Mouse (Mus musculus): Measurements from ENCODE around the gene Cfl1. TPM values are rescaled to one million over a fixed set of nuclear protein-coding genes. Genes with fewer than 3 reads are reported as not detected.
"Not testable (repeated sequence)": the region's sequence is repeated elsewhere in the genome, so short reads cannot be mapped to it uniquely, and the experiment has no call there.

The Cfl1 gene
- polyA plus RNA-seq, 1 experiment: 697 TPM

DNA sequence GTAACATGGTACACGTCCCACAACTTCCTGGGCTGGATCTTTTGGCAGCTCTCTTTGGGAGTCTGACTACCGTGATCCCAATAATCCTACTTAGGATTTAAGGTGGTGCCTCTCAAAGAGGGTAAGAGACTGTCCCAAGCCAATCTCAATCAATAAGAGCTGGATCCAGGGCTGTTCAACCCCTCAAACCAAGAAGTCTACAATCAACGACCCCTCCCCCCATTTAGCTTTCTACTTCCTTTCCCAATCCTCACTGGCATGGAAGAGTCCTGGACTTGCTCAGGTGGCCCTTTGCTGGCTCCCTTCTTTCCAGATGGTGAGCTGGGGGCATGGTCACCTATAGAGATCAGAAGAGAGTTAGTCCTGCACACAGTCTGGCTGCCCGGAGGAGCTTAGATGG lies 3.5 kb upstream of the Cfl1 start:
- DNase-seq (ENCODE audit: low read depth, low spot score): no peak
- 76% methylated on average over 4 of the region's 4 CpGs for WGBS

GRCm38 (mm10) chr19:5487768-5488550 lies 2.3 kb upstream of the Cfl1 start, which contains the start of gene Mus81:
Gene Mus81, minus strand, starts transcription at chr19:5488402.
- WGBS: under 1% methylated on average over 39 of the region's 39 CpGs
- peak; percentile 88 for DNase-seq (ENCODE audit: low read depth, low spot score)

DNA sequence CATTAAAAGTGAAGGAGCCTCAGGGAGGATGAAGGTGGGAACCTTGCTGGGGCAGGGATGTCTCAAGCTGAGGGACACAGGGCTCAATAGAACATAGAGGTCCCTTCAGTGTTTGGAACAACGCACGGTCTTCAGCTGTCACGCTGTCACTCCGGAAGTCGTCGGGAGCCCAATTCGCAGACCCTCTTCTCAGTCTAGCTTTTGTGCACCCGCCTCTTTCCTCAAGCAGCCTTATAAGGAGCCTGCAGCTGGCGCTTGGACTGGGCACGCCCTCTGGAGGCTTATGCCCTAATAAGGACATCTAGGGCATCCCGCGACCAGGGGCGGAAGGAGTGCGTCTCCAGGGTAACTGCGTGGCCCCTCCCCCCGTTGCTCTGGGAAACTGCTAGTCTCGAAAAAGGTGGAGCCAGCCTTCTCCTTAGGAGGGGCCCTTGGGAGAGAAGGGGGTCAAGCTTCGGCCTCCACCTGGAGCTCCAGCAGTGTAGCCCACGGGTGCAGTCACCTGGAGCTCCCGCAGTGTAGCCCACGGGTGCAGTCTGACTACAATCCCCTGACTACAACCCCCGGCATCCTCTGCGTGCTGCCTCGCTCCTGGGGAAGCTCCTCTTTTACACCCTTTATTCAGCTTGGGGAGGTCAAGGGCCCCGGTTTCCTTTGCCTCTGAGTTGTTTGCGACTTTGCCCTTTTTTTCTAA lies 1.2 kb upstream of the Cfl1 start:
- peak; percentile 88 for DNase-seq (ENCODE audit: low read depth, low spot score)
- WGBS: under 1% methylated on average over 26 of the region's 26 CpGs

DNA sequence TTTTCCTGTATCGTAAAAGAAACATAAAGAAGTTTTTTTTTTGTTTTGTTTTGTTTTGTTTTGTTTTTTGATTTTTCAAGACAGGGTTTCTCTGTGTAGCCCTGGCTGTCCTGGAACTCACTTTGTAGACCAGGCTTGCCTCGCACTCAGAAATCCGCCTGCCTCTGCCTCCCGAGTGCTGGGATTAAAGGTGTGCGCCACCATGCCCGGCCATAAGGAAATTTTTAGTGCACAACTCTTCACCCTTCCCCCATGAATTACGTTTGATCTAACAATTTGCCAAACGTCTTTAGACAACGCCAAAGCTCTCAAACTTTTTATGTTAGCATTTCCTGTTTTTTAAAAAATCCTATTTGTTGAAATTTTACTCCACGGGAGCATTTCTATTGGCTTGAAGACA lies 534 bp upstream of the Cfl1 start:
- 11% methylated on average over 10 of the region's 10 CpGs for WGBS
- not testable (repeated sequence) for DNase-seq (ENCODE audit: low read depth, low spot score)

- DNase-seq (ENCODE audit: low read depth, low spot score): peak; percentile 83
- under 1% methylated on average over 59 of the region's 59 CpGs for WGBS
These were observed 848 bp downstream of the Cfl1 start for GRCm38 (mm10) chr19:5490898-5491708.

DNA sequence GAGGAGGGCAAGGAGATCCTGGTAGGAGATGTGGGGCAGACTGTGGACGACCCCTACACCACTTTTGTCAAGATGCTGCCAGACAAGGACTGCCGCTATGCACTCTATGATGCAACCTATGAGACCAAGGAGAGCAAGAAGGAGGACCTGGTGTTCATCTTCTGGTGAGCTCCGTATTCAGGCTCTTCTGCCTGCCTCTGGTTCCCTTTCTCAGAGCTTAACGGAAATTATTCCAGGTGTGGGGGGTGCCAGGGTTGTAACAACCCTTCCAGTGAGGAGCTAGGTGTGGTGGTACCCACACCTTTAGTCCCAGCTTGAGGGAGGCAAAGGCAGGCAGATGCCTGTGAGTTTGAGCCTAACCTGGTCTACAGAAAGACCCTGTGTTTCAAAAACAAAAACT lies 2.4 kb downstream of the Cfl1 start:
- DNase-seq (ENCODE audit: low read depth, low spot score): no peak
- 74% methylated on average over 4 of the region's 4 CpGs for WGBS

GRCm38 (mm10) chr19:5493301-5493721 lies 3.1 kb downstream of the Cfl1 start:
- DNase-seq (ENCODE audit: low read depth, low spot score): not testable (repeated sequence)

GRCm38 (mm10) chr19:5494314-5494713 lies 4.1 kb downstream of the Cfl1 start:
- no peak for DNase-seq (ENCODE audit: low read depth, low spot score)
- 65% methylated on average over 3 of the region's 3 CpGs for WGBS

More at GRCm38 (mm10) chr19:5493301-5493721, 3.1 kb downstream of the Cfl1 start:
- WGBS: 51% methylated on average over 9 of the region's 9 CpGs

DNA sequence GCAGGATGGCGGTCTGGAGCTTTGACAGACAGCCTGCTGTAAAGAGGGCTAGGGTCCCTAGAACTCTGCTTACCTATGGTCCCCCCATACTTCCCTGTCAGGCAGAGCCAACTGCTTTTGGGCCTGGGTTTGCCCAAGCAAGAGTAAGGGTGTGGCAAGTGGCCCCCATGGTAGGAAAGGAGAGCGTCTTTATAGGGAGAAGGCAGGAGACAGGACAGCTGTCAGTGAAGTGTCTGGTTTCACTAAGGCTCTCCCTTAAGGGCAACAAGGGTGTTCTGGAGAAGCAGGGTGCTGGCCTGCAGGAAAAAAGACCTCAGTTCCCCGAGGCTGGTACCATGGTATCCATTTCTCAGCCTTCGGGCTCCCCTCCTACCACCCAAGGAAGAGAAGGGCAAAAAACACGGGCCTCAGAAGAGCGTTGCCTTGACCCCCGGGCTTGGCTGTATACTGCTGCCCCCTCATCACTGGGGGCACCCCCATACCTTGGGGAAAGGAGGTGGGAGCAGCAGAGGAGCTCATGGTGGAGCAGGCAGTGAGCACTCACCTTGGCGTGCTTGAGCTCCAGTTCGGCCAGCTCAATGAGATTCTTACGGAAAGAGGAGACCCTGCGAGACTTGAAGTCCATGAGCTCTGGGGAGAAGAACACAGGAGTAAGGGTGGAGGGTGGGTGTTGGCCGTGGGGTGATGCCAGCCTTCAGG lies 5.2 kb downstream of the Cfl1 start:
- DNase-seq (ENCODE audit: low read depth, low spot score): no peak
- 78% methylated on average over 12 of the region's 12 CpGs for WGBS

- DNase-seq (ENCODE audit: low read depth, low spot score): no peak
- WGBS: 89% methylated on average over 16 of the region's 16 CpGs
These were observed 5.8 kb downstream of the Cfl1 start for GRCm38 (mm10) chr19:5496052-5496370.

GRCm38 (mm10) chr19:5500330-5500875 lies 10.1 kb downstream of the Cfl1 start:
- DNase-seq (ENCODE audit: low read depth, low spot score): peak; percentile 78
- WGBS: 35% methylated on average over 2 of the region's 2 CpGs

- WGBS: 46% methylated on average over 17 of the region's 17 CpGs
- no peak for DNase-seq (ENCODE audit: low read depth, low spot score)
These were observed 13.4 kb downstream of the Cfl1 start, which contains the start of gene 1700020D05Rik for GRCm38 (mm10) chr19:5503687-5504086. Gene 1700020D05Rik, minus strand, starts transcription at chr19:5503787.

GRCm38 (mm10) chr19:5510031-5511026 lies 20.1 kb downstream of the Cfl1 start, which contains the start of gene Snx32:
Gene Snx32, minus strand, starts transcription at chr19:5510538.
- DNase-seq (ENCODE audit: low read depth, low spot score): no peak
- 3% methylated on average over 47 of the region's 47 CpGs for WGBS

DNA sequence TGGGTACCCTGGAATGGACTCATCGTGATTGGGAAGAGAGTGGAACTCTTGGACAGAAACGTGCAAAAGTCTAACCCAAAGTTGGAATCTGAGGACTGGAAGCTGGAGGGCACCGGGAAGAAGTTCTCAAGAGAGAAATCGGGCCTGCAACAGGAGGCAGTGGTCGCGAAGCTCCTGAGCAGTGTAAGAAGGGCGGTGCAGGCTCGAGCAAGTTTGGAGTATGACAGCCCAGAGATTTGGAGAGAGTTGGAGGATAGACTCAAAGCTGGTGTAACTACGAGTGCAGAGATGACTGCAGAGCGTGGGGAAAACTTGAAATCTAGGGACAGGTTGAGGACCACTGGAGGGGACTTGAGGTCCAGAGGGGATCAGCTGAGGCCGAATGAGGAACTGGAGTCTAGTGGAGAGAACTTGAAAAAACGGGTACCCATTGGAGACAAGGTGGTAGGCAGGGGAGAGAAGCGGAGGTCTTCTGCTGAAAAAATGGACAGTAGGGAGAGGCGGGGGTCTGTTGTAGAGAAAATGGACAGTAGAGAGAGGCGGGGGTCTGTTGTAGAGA lies 20.9 kb downstream of the Cfl1 start:
- WGBS: 37% methylated on average over 15 of the region's 15 CpGs
- no peak for DNase-seq (ENCODE audit: low read depth, low spot score)

- DNase-seq (ENCODE audit: low read depth, low spot score): no peak
- 64% methylated on average over 12 of the region's 12 CpGs for WGBS
These were observed 22.1 kb downstream of the Cfl1 start for GRCm38 (mm10) chr19:5512091-5513004.

GRCm38 (mm10) chr19:5513005-5513349 lies 22.7 kb downstream of the Cfl1 start:
- 73% methylated on average over 3 of the region's 3 CpGs for WGBS
- DNase-seq (ENCODE audit: low read depth, low spot score): no peak

Measured in large intestine, adult 2 months (tissue).